Mouse (Mus musculus) spleen, adult 2 months (tissue): ENCODE data around the gene Ift140. TPM values are rescaled to one million over a fixed set of nuclear protein-coding genes. Genes with fewer than 3 reads are reported as not detected.
A peak's percentile ranks its signal among the peaks of the same experiment; 100 is the strongest.

Experiments
- DNase-seq, 2 experiments: peaks; one replicate each; pipeline versions ENCODE4 v3.0.0 to v3.0.0-alpha.2; 2012 to 2021; ENCODE audit warnings: low spot score in 2 of 2, low read depth in 1 of 2
- H3K27ac ChIP-seq: fragments of 200-500 bp; 2 replicates; pipeline ENCODE4 v1.5.1; 2012; ENCODE audit warnings: low read length, inconsistent platforms; ENCODE audit not compliant: insufficient read depth
- H3K27me3 ChIP-seq: fragments of 200-500 bp; 2 replicates; pipeline ENCODE4 v1.6.1; 2012; ENCODE audit warnings: mild to moderate bottlenecking, moderate library complexity, low read length, inconsistent platforms; ENCODE audit not compliant: control insufficient read depth, insufficient read depth
- H3K36me3 ChIP-seq: fragments of 200-500 bp; 2 replicates; pipeline ENCODE4 v1.6.1; 2012; ENCODE audit warnings: mild to moderate bottlenecking, low read length, inconsistent platforms; ENCODE audit not compliant: control insufficient read depth, insufficient read depth
- H3K4me1 ChIP-seq: fragments of 200-500 bp; 2 replicates; pipeline ENCODE4 v1.6.1; 2011; ENCODE audit warnings: inconsistent platforms; ENCODE audit not compliant: control insufficient read depth, insufficient read depth, insufficient read length
- H3K4me3 ChIP-seq: fragments of 200-500 bp; 2 replicates; pipeline ENCODE4 v1.5.1; 2011; ENCODE audit warnings: mild to moderate bottlenecking, inconsistent platforms; ENCODE audit not compliant: insufficient read depth, insufficient read length; ENCODE audit errors: extremely low read depth
- CTCF ChIP-seq: fragments of 200-500 bp; IDR thresholded peaks from 2 replicates; pipeline ENCODE4 v1.5.1; 2011; ENCODE audit warnings: mild to moderate bottlenecking, inconsistent platforms; ENCODE audit not compliant: insufficient read depth, insufficient read length, insufficient replicate concordance; ENCODE audit errors: extremely low read depth
- POLR2A ChIP-seq: fragments of 200-500 bp; IDR thresholded peaks from 2 replicates; pipeline ENCODE4 v1.6.1; 2011; ENCODE audit warnings: low read depth, low read length, inconsistent platforms
- WGBS: fragments of 180-500 bp; shearing (Covaris S2); methylation state at CpG from one replicate; pipeline ENCODE4 v1.1.7; 2018; 5-methylcytosine and 5-hydroxymethylcytosine counted together
- polyA plus RNA-seq: library from polyadenylated mRNA; depleted of rRNA; stranded (reverse); fragments of >200 nt; gene quantifications from 2 replicates; pipeline ENCODE4 v1.2.3, GENCODE M21; 2012

Ift140 gene
- polyA plus RNA-seq, 1 experiment = 31.5 TPM

- H3K4me1 ChIP-seq = peaks cover 7% of the 10 kb centered on the region
- TF ChIP-seq CTCF (no peak), POLR2A (no peak)
- no peaks in the 10 kb centered on the region for H3K27me3 ChIP-seq
- peak in 1 of 2 experiments; percentile 22 for DNase-seq
- H3K27ac ChIP-seq = peak overlapping the region; percentile 62
- 1% methylated on average over 39 of the region's 39 CpGs for WGBS
- H3K4me3 ChIP-seq = peak overlapping the region; percentile 75
- H3K36me3 ChIP-seq = peaks cover 9% of the 10 kb centered on the region
Measured at GRCm38 (mm10) chr17:25014841-25015570, 879 bp upstream of the Ift140 start.

- Histone ChIP-seq H3K27me3 (no peaks in the 10 kb centered on the region), H3K27ac (peak overlapping the region; percentile 72), H3K4me1 (peaks cover 7% of the 10 kb centered on the region), H3K36me3 (peaks cover 3% of the 10 kb centered on the region), H3K4me3 (peak overlapping the region; percentile 88)
- WGBS = under 1% methylated on average over 55 of the region's 55 CpGs
- TF ChIP-seq POLR2A (peak; percentile 7; the same call in 1 of the 2 replicates), CTCF (peak; percentile 24; the same call in 1 of the 2 replicates)
- peak; percentile 28 to 53 for DNase-seq
Measured at GRCm38 (mm10) chr17:25016292-25017132, 627 bp downstream of the Ift140 start.

- TF ChIP-seq CTCF (peak; percentile 61; the same call in 1 of the 2 replicates), POLR2A (no peak)
- Histone ChIP-seq H3K36me3 (peaks cover 2% of the 10 kb centered on the region; the same call in 1 of the 2 replicates), H3K27ac (no peak overlapping the region), H3K4me3 (no peak overlapping the region), H3K27me3 (no peaks in the 10 kb centered on the region), H3K4me1 (no peaks in the 10 kb centered on the region; the same call in 1 of the 2 replicates)
- peak; percentile 22 to 43 for DNase-seq
- WGBS = 88% methylated on average over 4 of the region's 4 CpGs
Measured at GRCm38 (mm10) chr17:25036183-25036582, 20.3 kb downstream of the Ift140 start.

GRCm38 (mm10) chr17:25044879-25045278, 29.0 kb downstream of the Ift140 start:
- peak overlapping the region; percentile 75 for H3K27ac ChIP-seq

GRCm38 (mm10) chr17:25045281-25045680, 29.4 kb downstream of the Ift140 start:
- DNase-seq = peak; percentile 23 to 33

More at GRCm38 (mm10) chr17:25044879-25045278, 29.0 kb downstream of the Ift140 start:
- Histone ChIP-seq H3K27me3 (no peaks in the 10 kb centered on the region), H3K4me1 (peaks cover 24% of the 10 kb centered on the region; the same call in 1 of the 2 replicates), H3K36me3 (no peaks in the 10 kb centered on the region), H3K4me3 (peak overlapping the region; percentile 43; the same call in 1 of the 2 replicates)
- 15% methylated on average over 7 of the region's 7 CpGs for WGBS
- TF ChIP-seq CTCF (peak; percentile 7; the same call in 1 of the 2 replicates), POLR2A (no peak)
- DNase-seq = peak; percentile 55 to 76

GRCm38 (mm10) chr17:25047143-25047542, 31.3 kb downstream of the Ift140 start:
- Histone ChIP-seq H3K4me3 (peak overlapping the region; percentile 29; the same call in 1 of the 2 replicates), H3K27ac (peak overlapping the region; percentile 75), H3K4me1 (peaks cover 24% of the 10 kb centered on the region; the same call in 1 of the 2 replicates), H3K27me3 (no peaks in the 10 kb centered on the region), H3K36me3 (peaks cover 5% of the 10 kb centered on the region)
- TF ChIP-seq POLR2A (no peak), CTCF (no peak)
- 43% methylated on average over 6 of the region's 6 CpGs for WGBS
- DNase-seq = peak; percentile 25 to 48

More at GRCm38 (mm10) chr17:25045281-25045680, 29.4 kb downstream of the Ift140 start:
- no peak for TF ChIP-seq POLR2A
- no peak for TF ChIP-seq CTCF
- 61% methylated on average over 4 of the region's 4 CpGs for WGBS
- Histone ChIP-seq H3K27me3 (no peaks in the 10 kb centered on the region), H3K36me3 (peaks cover 2% of the 10 kb centered on the region), H3K4me3 (peak overlapping the region; percentile 7; the same call in 1 of the 2 replicates), H3K4me1 (peaks cover 24% of the 10 kb centered on the region; the same call in 1 of the 2 replicates), H3K27ac (peak overlapping the region; percentile 79)
